In genomic region chr12:76374911-76375310, GRCm38 (mm10) we compare ENCODE assay signal across 17 mouse cellular contexts. TPM values are rescaled to one million over a fixed set of nuclear protein-coding genes. Genes with fewer than 3 reads are reported as not detected.
"Had no signal": no experiment of that assay in that cellular context is flagged by ENCODE, and none has a peak within 500 bp of the region (broad histone marks: within the 10 kb centered on the region; RNA-seq: fewer than 3 reads in every experiment).

No protein-coding gene starts in this region.

- H3K27me3 ChIP-seq: limb, embryonic 12.5 days; lung, embryonic 15.5 days; megakaryocyte, embryonic 14.5 days; midbrain, embryonic 12.5 days; neural tube, embryonic 13.5 days had no signal

- H3K4me2 ChIP-seq: limb, embryonic 12.5 days; lung, embryonic 15.5 days; midbrain, embryonic 12.5 days; neural tube, embryonic 13.5 days had no signal

- H3K9me3 ChIP-seq: limb, embryonic 12.5 days; lung, embryonic 15.5 days; megakaryocyte, embryonic 14.5 days; midbrain, embryonic 12.5 days; neural tube, embryonic 13.5 days had no signal

- H3K9ac ChIP-seq: limb, embryonic 12.5 days; lung, embryonic 15.5 days; midbrain, embryonic 12.5 days; neural tube, embryonic 13.5 days had no signal

- H3K27ac ChIP-seq: layer of hippocampus, adult 2 months; lung, embryonic 15.5 days; macrophage; midbrain, embryonic 12.5 days; neural tube, embryonic 13.5 days had no signal

- H3K4me3 ChIP-seq: layer of hippocampus, adult 2 months; limb, embryonic 12.5 days; lung, embryonic 15.5 days; midbrain, embryonic 12.5 days; neural tube, embryonic 13.5 days had no signal

- DNase-seq: kidney, postnatal 10 days; kidney, postnatal 4 days; lung, postnatal 14 days; retina, postnatal 1 day; right cerebral cortex, postnatal 4 days; spleen, adult 18-20 months; thymus, adult 18-20 months; thymus, postnatal 14 days had no signal

- ATAC-seq: midbrain, embryonic 16.5 days had no signal

- H3K36me3 ChIP-seq: limb, embryonic 12.5 days; lung, embryonic 15.5 days; midbrain, embryonic 12.5 days; neural tube, embryonic 13.5 days had no signal

RNA-seq across cellular contexts. Expression of gene Ppp1r36, which starts 42.4 kb away (rescaled TPM):
- polyA plus RNA-seq: liver, adult 2 months; macrophage had no signal
